Mouse (Mus musculus) bone marrow macrophage, adult 2 months (primary cell): ENCODE results near the gene Reln.

Experiments
- CTCF ChIP-seq: IDR thresholded peaks from 2 replicates; pipeline ENCODE4 v1.5.1; 2012; ENCODE audit warnings: low read depth, mild to moderate bottlenecking, low read length, moderate library complexity
- POLR2A ChIP-seq: IDR thresholded peaks from 2 replicates; pipeline ENCODE4 v1.6.1; 2012; ENCODE audit warnings: mild to moderate bottlenecking, low read depth, low read length, borderline replicate concordance

DNA sequence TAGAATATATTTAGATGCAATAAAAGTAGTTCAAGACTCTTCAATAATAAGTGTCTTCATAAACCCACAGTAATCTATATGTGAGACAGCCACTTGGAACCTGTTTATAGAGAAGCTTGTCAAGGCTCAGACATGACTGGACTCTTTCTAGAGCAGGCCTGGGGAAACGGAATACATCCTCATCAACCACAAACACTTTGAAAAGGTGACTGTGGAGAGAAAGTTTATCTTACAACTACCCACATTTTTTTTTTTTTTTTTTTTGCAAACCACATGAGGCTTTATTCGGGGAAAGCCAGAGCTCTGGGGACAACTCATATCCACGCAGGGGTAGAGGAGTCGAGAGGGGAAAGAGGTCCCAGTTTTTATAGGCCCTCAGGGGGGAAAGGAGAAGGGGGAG is 36.6 kb downstream of the Reln start:
- TF ChIP-seq CTCF (no peak), POLR2A (no peak)
